Mouse (Mus musculus): ENCODE results near the gene Lcn6. TPM values are rescaled to one million over a fixed set of nuclear protein-coding genes. Genes with fewer than 3 reads are reported as not detected.
"Not testable (repeated sequence)": the region's sequence is repeated elsewhere in the genome, so short reads cannot be mapped to it uniquely, and the experiment has no call there.

Lcn6 gene
- polyA plus RNA-seq, 1 experiment from 2014 or later = not detected

- not testable (repeated sequence) for H3K4me2 ChIP-seq (ENCODE audit: low read length); H3K27ac ChIP-seq (ENCODE audit: low read depth, low read length); H3K9ac ChIP-seq (ENCODE audit: low read depth, low read length); ATAC-seq; H3K36me3 ChIP-seq (ENCODE audit: control insufficient read depth, insufficient read depth, low read length); H3K4me3 ChIP-seq (ENCODE audit: low read length); H3K9me3 ChIP-seq (ENCODE audit: control insufficient read depth, low read length); H3K27me3 ChIP-seq (replicated peaks; ENCODE audit: control insufficient read depth, insufficient read depth, low read length)
- H3K4me1 ChIP-seq (ENCODE audit: control insufficient read depth, insufficient read depth, low read depth, low read length) = peaks cover 16% of the 10 kb centered on the region
- WGBS = 73% methylated on average over 2 of the region's 2 CpGs
Measured at GRCm38 (mm10) chr2:25709791-25710190, 33.2 kb downstream of the Lcn6 start.

- not testable (repeated sequence) for H3K4me2 ChIP-seq (ENCODE audit: low read length); H3K36me3 ChIP-seq (ENCODE audit: control insufficient read depth, insufficient read depth, low read length); H3K4me3 ChIP-seq (ENCODE audit: low read length); H3K27ac ChIP-seq (ENCODE audit: low read depth, low read length); H3K9me3 ChIP-seq (ENCODE audit: control insufficient read depth, low read length); H3K27me3 ChIP-seq (replicated peaks; ENCODE audit: control insufficient read depth, insufficient read depth, low read length); H3K9ac ChIP-seq (ENCODE audit: low read depth, low read length); ATAC-seq
- 33% methylated on average over 3 of the region's 3 CpGs for WGBS
- H3K4me1 ChIP-seq (ENCODE audit: control insufficient read depth, insufficient read depth, low read depth, low read length) = peaks cover 16% of the 10 kb centered on the region
Measured at GRCm38 (mm10) chr2:25711641-25712040, 35.1 kb downstream of the Lcn6 start.

GRCm38 (mm10) chr2:25717222-25717621, 40.6 kb downstream of the Lcn6 start:
- Histone ChIP-seq H3K9me3 (ENCODE audit: control insufficient read depth, low read length) (no peaks in the 10 kb centered on the region), H3K4me2 (ENCODE audit: low read length) (no peak overlapping the region), H3K4me3 (ENCODE audit: low read length) (no peak overlapping the region), H3K27me3 (replicated peaks; ENCODE audit: control insufficient read depth, insufficient read depth, low read length) (no peaks in the 10 kb centered on the region), H3K36me3 (ENCODE audit: control insufficient read depth, insufficient read depth, low read length) (no peaks in the 10 kb centered on the region), H3K9ac (ENCODE audit: low read depth, low read length) (no peak overlapping the region), H3K27ac (ENCODE audit: low read depth, low read length) (no peak overlapping the region), H3K4me1 (ENCODE audit: control insufficient read depth, insufficient read depth, low read depth, low read length) (no peaks in the 10 kb centered on the region)
- no peak for ATAC-seq

Other genes starting within 250 kb of the Lcn6 start
- gene Abca2, start 248.1 kb upstream of the Lcn6 start, polyA plus RNA-seq (2015; fragmentation: Nextera tagmentation; extraction: Ambion mirVana) = 13.5 and 15.5 TPM in 2 replicates
- gene Clic3, start 219.9 kb upstream of the Lcn6 start, polyA plus RNA-seq (2015; fragmentation: Nextera tagmentation; extraction: Ambion mirVana) = 3.4 and 4.1 TPM in 2 replicates
- 117 and 134 TPM in 2 replicates for gene Paxx, start 215.7 kb upstream of the Lcn6 start, polyA plus RNA-seq (2015; fragmentation: Nextera tagmentation; extraction: Ambion mirVana)
- 904 and 1,173 TPM in 2 replicates for gene Ptgds, start 206.7 kb upstream of the Lcn6 start, polyA plus RNA-seq (2015; fragmentation: Nextera tagmentation; extraction: Ambion mirVana)
- not detected in 2 replicates for gene Lcn12, start 182.9 kb upstream of the Lcn6 start, polyA plus RNA-seq (2015; fragmentation: Nextera tagmentation; extraction: Ambion mirVana)
- 136 and 153 TPM in 2 replicates for gene Fbxw5, start 176.0 kb upstream of the Lcn6 start, polyA plus RNA-seq (2015; fragmentation: Nextera tagmentation; extraction: Ambion mirVana)
- gene C8g, start 175.1 kb upstream of the Lcn6 start, polyA plus RNA-seq (2015; fragmentation: Nextera tagmentation; extraction: Ambion mirVana) = 6.1 and 6.6 TPM in 2 replicates
- gene Traf2, start 129.8 kb upstream of the Lcn6 start, polyA plus RNA-seq (2015; fragmentation: Nextera tagmentation; extraction: Ambion mirVana) = 16.8 and 17.8 TPM in 2 replicates
- gene Edf1, start 118.9 kb upstream of the Lcn6 start, polyA plus RNA-seq (2015; fragmentation: Nextera tagmentation; extraction: Ambion mirVana) = 384 and 413 TPM in 2 replicates
- gene Mamdc4, start 101.9 kb upstream of the Lcn6 start, polyA plus RNA-seq (2015; fragmentation: Nextera tagmentation; extraction: Ambion mirVana) = 1.8 and 3.7 TPM in 2 replicates
- 164 and 178 TPM in 2 replicates for gene Phpt1, start 101.6 kb upstream of the Lcn6 start, polyA plus RNA-seq (2015; fragmentation: Nextera tagmentation; extraction: Ambion mirVana)
- gene Ajm1, start 95.0 kb upstream of the Lcn6 start, polyA plus RNA-seq (2015; fragmentation: Nextera tagmentation; extraction: Ambion mirVana) = 12.0 and 15.1 TPM in 2 replicates
- 65.3 and 71.8 TPM in 2 replicates for gene Rabl6, start 68.3 kb upstream of the Lcn6 start, polyA plus RNA-seq (2015; fragmentation: Nextera tagmentation; extraction: Ambion mirVana)
- gene Ccdc183, start 59.1 kb upstream of the Lcn6 start, polyA plus RNA-seq (2015; fragmentation: Nextera tagmentation; extraction: Ambion mirVana) = 0.13 and 0.34 TPM in 2 replicates
- 54.6 and 66.8 TPM in 2 replicates for gene Tmem141, start 54.8 kb upstream of the Lcn6 start, polyA plus RNA-seq (2015; fragmentation: Nextera tagmentation; extraction: Ambion mirVana)
- 4.6 and 4.8 TPM in 2 replicates for gene Fcna, start 48.8 kb upstream of the Lcn6 start, polyA plus RNA-seq (2015; fragmentation: Nextera tagmentation; extraction: Ambion mirVana)
- gene Lcn8, start 23.7 kb upstream of the Lcn6 start, polyA plus RNA-seq (2015; fragmentation: Nextera tagmentation; extraction: Ambion mirVana) = not detected in 2 replicates
- not detected in 2 replicates for gene Lcn5, start 18.8 kb upstream of the Lcn6 start, polyA plus RNA-seq (2015; fragmentation: Nextera tagmentation; extraction: Ambion mirVana)
- not detected in 2 replicates for gene Lcn10, start 5.9 kb downstream of the Lcn6 start, polyA plus RNA-seq (2015; fragmentation: Nextera tagmentation; extraction: Ambion mirVana)
- not detected in 2 replicates for gene Obp2a, start 23.3 kb downstream of the Lcn6 start, polyA plus RNA-seq (2015; fragmentation: Nextera tagmentation; extraction: Ambion mirVana)
- gene Bmyc, start 30.0 kb downstream of the Lcn6 start, polyA plus RNA-seq (2015; fragmentation: Nextera tagmentation; extraction: Ambion mirVana) = 164 and 182 TPM in 2 replicates
- gene Obp2b, start 60.2 kb downstream of the Lcn6 start, polyA plus RNA-seq (2015; fragmentation: Nextera tagmentation; extraction: Ambion mirVana) = not detected in 2 replicates
- gene Lcn3, start 88.8 kb downstream of the Lcn6 start, polyA plus RNA-seq (2015; fragmentation: Nextera tagmentation; extraction: Ambion mirVana) = not detected in 2 replicates
- gene Lcn11, start 100.2 kb downstream of the Lcn6 start, polyA plus RNA-seq (2015; fragmentation: Nextera tagmentation; extraction: Ambion mirVana) = not detected in 2 replicates
- not detected in 2 replicates for gene Gm13539, start 105.5 kb downstream of the Lcn6 start, polyA plus RNA-seq (2015; fragmentation: Nextera tagmentation; extraction: Ambion mirVana)
- not detected in 2 replicates for gene Glt6d1, start 139.1 kb downstream of the Lcn6 start, polyA plus RNA-seq (2015; fragmentation: Nextera tagmentation; extraction: Ambion mirVana)
- gene Lcn9, start 146.4 kb downstream of the Lcn6 start, polyA plus RNA-seq (2015; fragmentation: Nextera tagmentation; extraction: Ambion mirVana) = not detected in 2 replicates
- not detected in 2 replicates for gene Sohlh1, start 170.5 kb downstream of the Lcn6 start, polyA plus RNA-seq (2015; fragmentation: Nextera tagmentation; extraction: Ambion mirVana)
- 21.2 and 27.4 TPM in 2 replicates for gene Kcnt1, start 186.9 kb downstream of the Lcn6 start, polyA plus RNA-seq (2015; fragmentation: Nextera tagmentation; extraction: Ambion mirVana)

Data from hindbrain, embryonic 16.5 days (tissue).